Mouse (Mus musculus): ENCODE data around the gene Marc1.

DNA sequence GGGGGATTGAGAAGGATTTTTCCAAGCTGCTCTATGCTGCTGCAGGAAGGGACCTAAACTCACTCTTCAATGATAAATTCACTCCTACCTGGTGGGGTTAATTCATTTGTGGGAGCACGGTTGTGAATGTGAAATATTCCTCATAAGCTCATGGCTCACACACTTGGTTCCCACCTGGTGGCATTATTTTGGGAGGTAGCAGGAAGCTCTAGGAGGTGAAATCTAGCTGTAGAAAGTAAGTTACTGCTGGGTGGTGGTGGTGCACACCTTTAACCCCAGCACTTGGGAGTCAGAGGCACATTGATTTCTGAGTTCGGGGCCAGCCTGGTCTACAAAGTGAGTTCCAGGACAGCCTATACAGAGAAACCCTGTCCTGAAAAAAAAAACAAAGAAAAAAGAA is 73.9 kb downstream of the Marc1 start:
- TF ChIP-seq POLR2A (IDR thresholded peaks at IDR 0.05; ENCODE audit: low read depth, low read length) (no peak), CTCF (IDR thresholded peaks at IDR 0.05; ENCODE audit: extremely low read depth, insufficient read length, insufficient replicate concordance, low read depth, low read length) (no peak)
